Mouse (Mus musculus) stomach, postnatal 0 days (tissue): ENCODE results near the gene Aldh3a2. TPM values are rescaled to one million over a fixed set of nuclear protein-coding genes. Genes with fewer than 3 reads are reported as not detected.

ENCODE experiments used
- ATAC-seq: fragments of 200-750 bp; cut with Nextera tagmentation; 2 replicates; pipeline ENCODE4 v1.8.0; 2017; ENCODE audit not compliant: low FRiP score, low TSS enrichment
- DNase-seq: peaks from one replicate; pipeline ENCODE4 v3.0.0-alpha.2; 2016; ENCODE audit warnings: low spot score
- H3K27ac ChIP-seq: fragments of 300-500 bp; sonication (generic); replicated peaks from 2 replicates; pipeline ENCODE4 v1.5.1; 2014; ENCODE audit warnings: mild to moderate bottlenecking, control low read depth
- H3K27me3 ChIP-seq: fragments of 300-500 bp; sonication (generic); 2 replicates; pipeline ENCODE4 v1.6.1; 2014; ENCODE audit warnings: low read length; ENCODE audit not compliant: control insufficient read depth, insufficient read depth
- H3K36me3 ChIP-seq: fragments of 300-500 bp; sonication (generic); 2 replicates; pipeline ENCODE4 v1.6.1; 2014; ENCODE audit warnings: low read length, mixed read lengths; ENCODE audit not compliant: control insufficient read depth, insufficient read depth
- H3K4me1 ChIP-seq: fragments of 300-500 bp; sonication (generic); replicated peaks from 2 replicates; pipeline ENCODE4 v1.6.1; 2014; ENCODE audit warnings: antibody characterized with exemption; ENCODE audit not compliant: control insufficient read depth, insufficient read depth
- H3K4me2 ChIP-seq: fragments of 300-500 bp; sonication (generic); replicated peaks from 2 replicates; pipeline ENCODE4 v1.6.1; 2014; ENCODE audit warnings: low read depth, mild to moderate bottlenecking, control low read depth, moderate library complexity
- H3K4me3 ChIP-seq: fragments of 300-500 bp; sonication (generic); 2 replicates; pipeline ENCODE4 v1.5.1; 2014; ENCODE audit warnings: low read depth, low read length, control low read depth
- H3K9ac ChIP-seq: fragments of 300-500 bp; sonication (generic); 2 replicates; pipeline ENCODE4 v1.6.1; 2014; ENCODE audit warnings: mild to moderate bottlenecking, low read length, control low read depth, mixed read lengths
- H3K9me3 ChIP-seq: fragments of 300-500 bp; sonication (generic); 2 replicates; pipeline ENCODE4 v1.6.1; 2016; ENCODE audit warnings: low read length; ENCODE audit not compliant: control insufficient read depth
- CTCF ChIP-seq: IDR thresholded peaks from 2 replicates; pipeline ENCODE4 v1.5.1; 2016; ENCODE audit warnings: antibody characterized with exemption, low read depth, mild to moderate bottlenecking, moderate library complexity
- EP300 ChIP-seq: optimal IDR thresholded peaks from 2 replicates; pipeline ENCODE3; 2016; ENCODE audit warnings: antibody characterized with exemption
- WGBS: fragments of 180-500 bp; shearing (Covaris S2); extraction: QIAGEN DNeasy Blood & Tissue Kit; methylation state at CpG from one replicate; pipeline ENCODE4 v1.1.7; 2014; 5-methylcytosine and 5-hydroxymethylcytosine counted together
- polyA plus RNA-seq: library from polyadenylated mRNA; unstranded; fragments of >200 nt; fragmentation: Nextera tagmentation; extraction: Ambion mirVana; gene quantifications from 2 replicates; pipeline ENCODE4 v1.2.1, GENCODE M21; 2015

The Aldh3a2 gene
- polyA plus RNA-seq, 1 experiment from 2014 or later: 68.0 TPM

GRCm38 (mm10) chr11:61225941-61226412 lies 41.3 kb downstream of the Aldh3a2 start:
- Histone ChIP-seq H3K9ac (no peak overlapping the region), H3K4me2 (no peak overlapping the region), H3K4me3 (no peak overlapping the region), H3K36me3 (no peaks in the 10 kb centered on the region), H3K27ac (peak overlapping the region; percentile 56; the same call in 1 of the 2 replicates), H3K4me1 (peaks cover 4% of the 10 kb centered on the region; the same call in 1 of the 2 replicates), H3K27me3 (no peaks in the 10 kb centered on the region), H3K9me3 (no peaks in the 10 kb centered on the region)
- ATAC-seq (peak; percentile 43; the same call in 1 of the 2 replicates), DNase-seq (no peak)
- 51% methylated on average over 6 of the region's 6 CpGs for WGBS
- TF ChIP-seq CTCF (no peak), EP300 (no peak)

- ATAC-seq (peak; percentile 38; the same call in 1 of the 2 replicates), DNase-seq (peak; percentile 45)
- Histone ChIP-seq H3K36me3 (no peaks in the 10 kb centered on the region), H3K4me3 (no peak overlapping the region), H3K4me1 (peaks cover 4% of the 10 kb centered on the region; the same call in 1 of the 2 replicates), H3K9ac (no peak overlapping the region), H3K9me3 (no peaks in the 10 kb centered on the region), H3K27me3 (no peaks in the 10 kb centered on the region), H3K27ac (peak overlapping the region; percentile 56; the same call in 1 of the 2 replicates), H3K4me2 (no peak overlapping the region)
- TF ChIP-seq CTCF (no peak), EP300 (no peak)
- 58% methylated on average over 4 of the region's 4 CpGs for WGBS
These were observed 41.8 kb downstream of the Aldh3a2 start for GRCm38 (mm10) chr11:61225511-61225910.

GRCm38 (mm10) chr11:61224907-61225306 lies 42.4 kb downstream of the Aldh3a2 start:
- no peaks in the 10 kb centered on the region for H3K9me3 ChIP-seq
- WGBS: 81% methylated on average over 10 of the region's 10 CpGs

GRCm38 (mm10) chr11:61224234-61224744 lies 43.0 kb downstream of the Aldh3a2 start:
- Histone ChIP-seq H3K36me3 (no peaks in the 10 kb centered on the region), H3K27me3 (no peaks in the 10 kb centered on the region), H3K4me3 (no peak overlapping the region), H3K4me2 (no peak overlapping the region), H3K9me3 (no peaks in the 10 kb centered on the region), H3K4me1 (peaks cover 4% of the 10 kb centered on the region; the same call in 1 of the 2 replicates), H3K9ac (no peak overlapping the region), H3K27ac (no peak overlapping the region)
- WGBS: 72% methylated on average over 6 of the region's 6 CpGs
- ATAC-seq: no peak
- DNase-seq: no peak
- TF ChIP-seq CTCF (no peak), EP300 (no peak)

More at GRCm38 (mm10) chr11:61224907-61225306, 42.4 kb downstream of the Aldh3a2 start:
- Histone ChIP-seq H3K9ac (no peak overlapping the region), H3K27ac (no peak overlapping the region), H3K27me3 (no peaks in the 10 kb centered on the region), H3K36me3 (no peaks in the 10 kb centered on the region), H3K4me3 (no peak overlapping the region), H3K4me1 (peaks cover 4% of the 10 kb centered on the region; the same call in 1 of the 2 replicates), H3K4me2 (no peak overlapping the region)
- TF ChIP-seq EP300: no peak
- no peak for TF ChIP-seq CTCF
- no peak for ATAC-seq
- no peak for DNase-seq

GRCm38 (mm10) chr11:61222971-61223745 lies 44.1 kb downstream of the Aldh3a2 start:
- Histone ChIP-seq H3K4me3 (no peak overlapping the region), H3K27ac (no peak overlapping the region), H3K36me3 (no peaks in the 10 kb centered on the region), H3K4me2 (no peak overlapping the region), H3K9ac (no peak overlapping the region), H3K27me3 (no peaks in the 10 kb centered on the region), H3K9me3 (no peaks in the 10 kb centered on the region), H3K4me1 (peaks cover 4% of the 10 kb centered on the region; the same call in 1 of the 2 replicates)
- no peak for ATAC-seq
- TF ChIP-seq EP300: no peak
- no peak for TF ChIP-seq CTCF
- no peak for DNase-seq
- 76% methylated on average over 9 of the region's 9 CpGs for WGBS

- TF ChIP-seq CTCF (no peak), EP300 (no peak)
- Histone ChIP-seq H3K4me2 (no peak overlapping the region), H3K9me3 (no peaks in the 10 kb centered on the region), H3K27ac (no peak overlapping the region), H3K9ac (no peak overlapping the region), H3K4me3 (no peak overlapping the region), H3K27me3 (no peaks in the 10 kb centered on the region), H3K36me3 (no peaks in the 10 kb centered on the region), H3K4me1 (peaks cover 4% of the 10 kb centered on the region; the same call in 1 of the 2 replicates)
- WGBS: 84% methylated on average over 1 of the region's 1 CpGs
- DNase-seq (no peak), ATAC-seq (no peak)
These were observed 45.3 kb downstream of the Aldh3a2 start for GRCm38 (mm10) chr11:61222007-61222406.
